Comparison of ENCODE assay signal across 8 mouse cellular contexts in the genomic region with DNA sequence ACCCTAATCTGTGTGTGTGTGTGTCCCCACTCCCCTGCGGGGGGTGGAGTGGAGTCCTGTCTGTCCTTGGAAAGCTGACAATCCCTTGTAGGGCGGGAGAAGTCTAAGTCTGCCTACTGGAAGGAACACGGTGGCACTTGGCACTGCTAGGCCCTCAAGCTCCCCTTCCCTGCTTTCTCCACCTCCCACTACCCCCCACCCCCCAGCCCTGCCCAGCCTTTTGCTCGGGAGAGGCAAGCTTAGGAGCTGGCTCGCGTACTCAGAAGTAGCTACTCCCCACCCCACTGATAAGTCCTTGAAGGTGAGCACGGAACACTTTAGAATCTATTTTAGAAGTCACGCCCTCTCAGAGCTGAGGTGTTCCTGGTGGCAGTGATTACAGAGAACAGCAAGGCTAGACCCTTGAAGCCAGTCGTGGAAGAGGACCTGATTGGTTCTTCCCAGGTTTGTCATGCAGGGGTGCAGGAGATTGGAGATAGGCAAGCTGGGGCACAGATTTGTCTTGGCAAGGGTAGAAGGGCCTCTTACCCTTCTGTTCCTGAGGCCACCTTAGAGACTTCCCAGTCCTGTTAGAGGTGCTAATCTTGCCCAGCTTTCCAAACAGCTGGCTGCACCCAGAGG. TPM values are rescaled to one million over a fixed set of nuclear protein-coding genes. Genes with fewer than 3 reads are reported as not detected.
DNase-seq lines count a peak whose midpoint lies in the region; ATAC-seq and TF ChIP-seq lines count a peak whose summit lies in the region.

No protein-coding gene starts in this region.

- peak overlapping the region; percentile 84 for H3K27ac ChIP-seq in heart, adult 2 months
- peak overlapping the region; percentile 29 for H3K27ac ChIP-seq in bone marrow macrophage, adult 2 months (ENCODE audit: insufficient read depth, low read depth, low read length)
- peak overlapping the region; percentile 86; the same call in 1 of the 2 replicates for H3K27ac ChIP-seq in hindbrain, embryonic 11.5 days (ENCODE audit: low read depth, low read length)

- H3K9me3 ChIP-seq in hindbrain, embryonic 11.5 days (ENCODE audit: control insufficient read depth, low read length): no peaks in the 10 kb centered on the region

- intact Hi-C loops in heart, adult 2 months (cut with DNase I): loop anchor here (1.0 kb wide), 1 partner anchor 9 kb away; no protein-coding TSS in a partner anchor

- H3K36me3 ChIP-seq in heart, adult 2 months (ENCODE audit: control insufficient read depth, insufficient read depth, low read length): no peaks in the 10 kb centered on the region
- no peaks in the 10 kb centered on the region for H3K36me3 ChIP-seq in hindbrain, embryonic 11.5 days (ENCODE audit: control insufficient read depth, insufficient read depth, low read length)

- 6% methylated on average over 9 of the region's 9 CpGs for WGBS in heart, adult 2 months
- WGBS in hindbrain, embryonic 11.5 days: 10% methylated on average over 9 of the region's 9 CpGs

- no peaks in the 10 kb centered on the region for H3K79me2 ChIP-seq in heart, adult 2 months (replicated peaks; ENCODE audit: control insufficient read depth, insufficient read depth, low read length)

- peak; percentile 28; the same call in 1 of the 2 replicates for ATAC-seq in hindbrain, embryonic 11.5 days (ENCODE audit: low FRiP score)

- peaks cover 10% of the 10 kb centered on the region for H3K4me1 ChIP-seq in heart, adult 2 months (ENCODE audit: control insufficient read depth, insufficient read depth, low read length)
- H3K4me1 ChIP-seq in bone marrow macrophage, adult 2 months (ENCODE audit: control insufficient read depth, insufficient read depth, low read length): peaks cover 22% of the 10 kb centered on the region
- H3K4me1 ChIP-seq in hindbrain, embryonic 11.5 days (replicated peaks; ENCODE audit: control insufficient read depth, insufficient read depth, low read length): peaks cover 5% of the 10 kb centered on the region

- TF ChIP-seq POLR2A in heart, adult 2 months (IDR thresholded peaks at IDR 0.05; ENCODE audit: insufficient read depth, low read depth, low read length): no peak
- TF ChIP-seq POLR2A in bone marrow macrophage, adult 2 months (IDR thresholded peaks at IDR 0.05; ENCODE audit: borderline replicate concordance, low read depth, low read length): no peak; the same call in 1 of the 2 replicates

- H3K9ac ChIP-seq in heart, adult 2 months (ENCODE audit: low read depth, low read length): peak overlapping the region; percentile 94
- H3K9ac ChIP-seq in hindbrain, embryonic 11.5 days (ENCODE audit: low read depth, low read length): peak overlapping the region; percentile 83

- H3K4me3 ChIP-seq in heart, adult 2 months: peak overlapping the region; percentile 83
- peak overlapping the region; percentile 90 for H3K4me3 ChIP-seq in bone marrow macrophage, adult 2 months (ENCODE audit: insufficient read depth, low read length)
- peak overlapping the region; percentile 74 for H3K4me3 ChIP-seq in hindbrain, embryonic 11.5 days (ENCODE audit: low read depth, low read length)

- peak overlapping the region; percentile 95 for H3K4me2 ChIP-seq in hindbrain, embryonic 11.5 days (replicated peaks; ENCODE audit: low read depth, low read length)

- H3K27me3 ChIP-seq in heart, adult 2 months (ENCODE audit: control insufficient read depth, insufficient read depth, low read length): no peaks in the 10 kb centered on the region
- peaks cover 5% of the 10 kb centered on the region; the same call in 1 of the 2 replicates for H3K27me3 ChIP-seq in hindbrain, embryonic 11.5 days (ENCODE audit: control insufficient read depth, insufficient read depth, low read length)

- DNase-seq in heart, adult 2 months: no peak
- no peak for DNase-seq in heart, adult 8-10 months (ENCODE audit: low spot score)
- no peak for DNase-seq in hindbrain, embryonic 11.5 days (ENCODE audit: low spot score)
- DNase-seq in lung, postnatal 14 days: peak; percentile 29
- no peak for DNase-seq in c-Kit-positive CD71-positive TER-119-positive erythroid progenitor cells, embryonic 14.5 days (ENCODE audit: low spot score)
- DNase-seq in layer of hippocampus, adult 11-12 months (ENCODE audit: low spot score): no peak
- DNase-seq in thymus, postnatal 36 days: no peak

- no peak for TF ChIP-seq CTCF in heart, adult 2 months (IDR thresholded peaks at IDR 0.05)
- no peak for TF ChIP-seq CTCF in bone marrow macrophage, adult 2 months (IDR thresholded peaks at IDR 0.05; ENCODE audit: low read depth, low read length)

- no peak for TF ChIP-seq EP300 in heart, adult 2 months (IDR thresholded peaks at IDR 0.05; ENCODE audit: insufficient read depth, low read depth, low read length)

RNA-seq across cellular contexts. Expression of a gene that starts 10.4 kb away (rescaled TPM):
- 100 to 1,000 TPM; 200 to 222 TPM for total RNA-seq in heart, adult 2 months (2021)
- polyA plus RNA-seq in heart, adult 2 months (2012; rRNA removed): 133 and 177 TPM in 2 replicates
- 100 to 1,000 TPM; 210 to 221 (median 215) TPM for total RNA-seq in heart, adult 8-10 months (2022)
- polyA plus RNA-seq in bone marrow macrophage, adult 2 months (2012; ENCODE audit: insufficient read depth, insufficient read length, missing spikeins): 13.5 and 14.5 TPM in 2 replicates
- 8.0 and 8.9 TPM in 2 replicates for polyA plus RNA-seq in hindbrain, embryonic 11.5 days (2014; fragmentation: Nextera tagmentation; extraction: Ambion mirVana)

RNA-seq across cellular contexts. Expression of a gene that starts 19.5 kb away (rescaled TPM):
- under 1 TPM; 0.23 to 0.32 TPM for total RNA-seq in heart, adult 2 months (2021)
- 0.27 and 0.38 TPM in 2 replicates for polyA plus RNA-seq in heart, adult 2 months (2012; rRNA removed)
- total RNA-seq in heart, adult 8-10 months (2022): under 1 TPM; 0.09 to 0.47 (median 0.21) TPM
- 0.33 and 0.50 TPM in 2 replicates for polyA plus RNA-seq in bone marrow macrophage, adult 2 months (2012; ENCODE audit: insufficient read depth, insufficient read length, missing spikeins)
- polyA plus RNA-seq in hindbrain, embryonic 11.5 days (2014; fragmentation: Nextera tagmentation; extraction: Ambion mirVana): 1.2 and 1.7 TPM in 2 replicates

RNA-seq across cellular contexts. Expression of a gene that starts 28.2 kb away (rescaled TPM):
- 10 to 100 TPM; 82.7 to 88.9 TPM for total RNA-seq in heart, adult 2 months (2021)
- polyA plus RNA-seq in heart, adult 2 months (2012; rRNA removed): 43.9 and 78.5 TPM in 2 replicates
- 10 to 100 TPM; 74.3 to 93.7 (median 83.1) TPM for total RNA-seq in heart, adult 8-10 months (2022)
- polyA plus RNA-seq in bone marrow macrophage, adult 2 months (2012; ENCODE audit: insufficient read depth, insufficient read length, missing spikeins): 0.63 and 0.88 TPM in 2 replicates
- polyA plus RNA-seq in hindbrain, embryonic 11.5 days (2014; fragmentation: Nextera tagmentation; extraction: Ambion mirVana): 2.7 and 3.1 TPM in 2 replicates

Comparison
In these comparisons a context has a peak if more than half of its experiments do, and no peak if none do; other contexts are left out.
1. H3K27ac ChIP-seq: peak in every context shown above with its lines; median percentile 86 in hindbrain, embryonic 11.5 days; 84 in heart, adult 2 months; 29 in bone marrow macrophage, adult 2 months.
2. RNA of a gene that starts 28.2 kb away (polyA plus RNA-seq): 43.9 to 78.5 TPM in heart, adult 2 months; 2.7 to 3.1 TPM in hindbrain, embryonic 11.5 days and 0.63 to 0.88 TPM in bone marrow macrophage, adult 2 months; every median in the first group is over 10 times any median in the second.
3. Peak in every context shown above with its lines, with median percentiles within 50 percentile points of each other: H3K4me3 ChIP-seq.